7 mouse cellular contexts compared by ENCODE assay signal in genomic region chr19:34474991-34475971, GRCm38 (mm10). TPM values are rescaled to one million over a fixed set of nuclear protein-coding genes. Genes with fewer than 3 reads are reported as not detected.
DNase-seq lines count a peak whose midpoint lies in the region; ATAC-seq and TF ChIP-seq lines count a peak whose summit lies in the region.

TSS of gene Ch25h (minus strand) at chr19:34475164.

- peak; percentile 59 for DNase-seq in Muller cell, postnatal 12 days (ENCODE audit: inconsistent ontology term)
- DNase-seq in limb, embryonic 11.5 days (ENCODE audit: low spot score): peak; percentile 71
- peak; percentile 63 for DNase-seq in mesoderm, embryonic 11.5 days (ENCODE audit: low read depth, low spot score)
- peak; percentile 4 to 7 for DNase-seq in right cerebral cortex, postnatal 36 days (ENCODE audit: low spot score in 2 of 2)

- no peak within 1 kb of the TSS for H3K27ac ChIP-seq in bone marrow macrophage, adult 2 months (ENCODE audit: insufficient read depth, low read depth, low read length)
- H3K27ac ChIP-seq in hindbrain, embryonic 13.5 days: no peak within 1 kb of the TSS
- no peak within 1 kb of the TSS for H3K27ac ChIP-seq in limb, embryonic 11.5 days (replicated peaks; ENCODE audit: low read depth, low read length)

- WGBS in hindbrain, embryonic 13.5 days: under 1% methylated on average over 35 of the region's 35 CpGs
- WGBS in limb, embryonic 11.5 days: 1% methylated on average over 35 of the region's 35 CpGs

- H3K9ac ChIP-seq in hindbrain, embryonic 13.5 days: peak within 1 kb of the TSS; percentile 70
- peak within 1 kb of the TSS; percentile 7; the same call in 1 of the 2 replicates for H3K9ac ChIP-seq in limb, embryonic 11.5 days (ENCODE audit: low read length)

- no peak for TF ChIP-seq POLR2A in bone marrow macrophage, adult 2 months (IDR thresholded peaks at IDR 0.05; ENCODE audit: borderline replicate concordance, low read depth, low read length)

- peak within 1 kb of the TSS; percentile 62 for H3K4me3 ChIP-seq in bone marrow macrophage, adult 2 months (ENCODE audit: insufficient read depth, low read length)
- H3K4me3 ChIP-seq in hindbrain, embryonic 13.5 days: peak within 1 kb of the TSS; percentile 59
- H3K4me3 ChIP-seq in limb, embryonic 11.5 days (ENCODE audit: low read depth, low read length): peak within 1 kb of the TSS; percentile 51

- H3K36me3 ChIP-seq in hindbrain, embryonic 13.5 days: no peaks in the 10 kb centered on the region
- no peaks in the 10 kb centered on the region for H3K36me3 ChIP-seq in limb, embryonic 11.5 days (ENCODE audit: control insufficient read depth, insufficient read depth, low read length)

- H3K9me3 ChIP-seq in hindbrain, embryonic 13.5 days: no peaks in the 10 kb centered on the region
- H3K9me3 ChIP-seq in limb, embryonic 11.5 days (ENCODE audit: control insufficient read depth, low read length): no peaks in the 10 kb centered on the region

- H3K4me1 ChIP-seq in bone marrow macrophage, adult 2 months (ENCODE audit: control insufficient read depth, insufficient read depth, low read length): peaks cover 22% of the 10 kb centered on the region
- H3K4me1 ChIP-seq in hindbrain, embryonic 13.5 days (replicated peaks): peaks cover 15% of the 10 kb centered on the region
- H3K4me1 ChIP-seq in limb, embryonic 11.5 days (ENCODE audit: control insufficient read depth, insufficient read depth, low read length): 0 out of 2 replicates have a peak, but pooled peaks cover 7% of the 10 kb centered on the region

- H3K4me2 ChIP-seq in hindbrain, embryonic 13.5 days: peak within 1 kb of the TSS; percentile 96
- H3K4me2 ChIP-seq in limb, embryonic 11.5 days (ENCODE audit: low read depth, severe bottlenecking): peak within 1 kb of the TSS; percentile 93

- peak; percentile 77 for ATAC-seq in frontal cortex, adult (ENCODE audit: low TSS enrichment)
- ATAC-seq in hindbrain, embryonic 13.5 days (ENCODE audit: low FRiP score): peak; percentile 89
- ATAC-seq in limb, embryonic 11.5 days (ENCODE audit: insufficient number of reproducible peaks, low FRiP score, low TSS enrichment, low read depth): peak; percentile 81

- H3K27me3 ChIP-seq in hindbrain, embryonic 13.5 days: peaks cover 44% of the 10 kb centered on the region
- peaks cover 23% of the 10 kb centered on the region for H3K27me3 ChIP-seq in limb, embryonic 11.5 days (ENCODE audit: control insufficient read depth, insufficient read depth, low read length)

- TF ChIP-seq CTCF in bone marrow macrophage, adult 2 months (IDR thresholded peaks at IDR 0.05; ENCODE audit: low read depth, low read length): no peak

RNA-seq across cellular contexts. Expression of gene Ch25h, which starts in this region (rescaled TPM):
- polyA plus RNA-seq in bone marrow macrophage, adult 2 months (2012; ENCODE audit: insufficient read depth, insufficient read length, missing spikeins): 4.4 and 5.0 TPM in 2 replicates
- 0.23 and 0.87 TPM in 2 replicates for polyA plus RNA-seq in hindbrain, embryonic 13.5 days (2015; fragmentation: Nextera tagmentation; extraction: Ambion mirVana)
- 2.5 and 2.7 TPM in 2 replicates for polyA plus RNA-seq in limb, embryonic 11.5 days (2014; fragmentation: Nextera tagmentation; extraction: Ambion mirVana)

Comparison
In these comparisons a context has a peak if more than half of its experiments do, and no peak if none do; other contexts are left out.
1. Peak in ATAC-seq, H3K4me3 ChIP-seq, H3K9ac ChIP-seq and H3K4me2 ChIP-seq in hindbrain, embryonic 13.5 days; RNA of the gene not detected or under 1 TPM.
2. DNase-seq: peak in every context shown above with its lines; median percentile 71 in limb, embryonic 11.5 days; 63 in mesoderm, embryonic 11.5 days; 59 in Muller cell, postnatal 12 days; 6 in right cerebral cortex, postnatal 36 days.